Mouse (Mus musculus) mouse trophoblast stem cell (cell line): ENCODE results near the gene Scgb2b24.

Experiments used
- in situ Hi-C, 2 experiments: fragments of 300-500 bp; cut with MseI, MboI; formaldehyde crosslinking; loops; 2 replicates in 1 of 2; 3 replicates in 1 of 2; pipeline ENCODE4 v1.15.1; 2025

The Scgb2b24 gene

DNA sequence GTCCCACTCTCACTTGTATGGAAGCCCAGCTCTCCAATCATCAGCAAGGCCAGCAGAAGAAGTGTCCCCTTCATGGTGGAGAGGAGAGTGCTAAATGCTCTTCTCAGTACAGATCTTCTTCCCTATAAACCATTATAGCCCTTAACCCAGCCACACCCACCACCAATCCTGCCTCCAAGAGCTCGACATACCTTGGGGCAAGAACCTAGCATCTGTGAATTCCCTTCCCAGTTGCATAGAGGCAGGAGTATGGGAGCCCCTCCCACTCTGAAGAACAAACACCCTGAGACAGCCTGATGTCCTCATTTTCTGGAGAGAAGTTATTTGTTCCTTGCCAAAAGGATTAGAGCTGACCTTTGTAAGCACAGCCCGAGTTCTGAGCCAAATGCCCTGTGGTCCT lies at the start of gene Scgb2b24:
TSS of gene Scgb2b24 (minus strand) at position 101 of the 400 bp plus-strand sequence.
- in situ Hi-C loops: no loop called here

DNA sequence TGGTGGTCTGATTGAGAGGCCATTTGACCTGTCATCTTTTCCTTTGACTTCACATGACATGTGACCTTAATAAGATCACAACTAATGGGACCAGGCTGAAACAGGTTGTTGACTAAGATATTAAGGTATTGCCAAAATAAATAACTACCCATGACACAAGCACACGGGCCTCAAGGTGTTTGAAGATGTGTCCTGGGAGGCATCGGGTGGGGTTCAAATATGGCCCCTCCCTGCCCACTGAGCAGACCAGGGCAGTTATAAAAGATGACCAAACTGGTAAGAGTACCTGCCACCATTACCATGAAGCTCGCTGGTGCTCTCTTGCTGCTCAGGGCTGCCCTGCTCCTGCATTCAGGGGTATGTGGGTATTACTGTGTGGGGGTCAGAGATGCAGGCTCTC lies 4.4 kb upstream of the Scgb2b24 start, which contains the start of gene Scgb1b24:
TSS of gene Scgb1b24 (plus strand) at position 301 of the 400 bp plus-strand sequence.
- in situ Hi-C loops: no loop called here

DNA sequence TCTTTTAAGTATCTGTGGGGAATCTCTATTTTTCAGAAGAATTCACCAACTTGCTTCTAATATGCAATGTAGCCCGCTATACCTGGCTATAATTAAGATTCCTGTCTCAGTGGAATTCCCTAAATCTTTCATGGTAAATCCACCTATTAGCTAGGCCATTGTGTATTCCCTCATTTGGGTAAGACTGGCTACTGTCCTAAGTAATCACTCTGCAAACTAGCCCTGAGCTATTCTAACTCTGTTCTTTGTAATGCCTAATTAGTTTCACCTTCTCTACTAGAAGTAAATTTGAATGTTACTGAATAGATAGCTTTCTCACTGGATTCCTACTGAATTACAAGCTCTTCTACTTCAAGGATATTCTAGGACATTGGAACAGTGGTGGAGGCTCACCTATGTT lies 49.2 kb downstream of the Scgb2b24 start:
- in situ Hi-C loops: no loop called here
